Mouse (Mus musculus) natural killer cell, adult 2 months (primary cell): ENCODE results near the gene Eif1b.
"Not testable (repeated sequence)": the region's sequence is repeated elsewhere in the genome, so short reads cannot be mapped to it uniquely, and the experiment has no call there.

Experiments used
- DNase-seq, 2 experiments: peaks; one replicate each; pipeline ENCODE4 v3.0.0; 2022; ENCODE audit warnings: low spot score in 2 of 2

Eif1b gene

GRCm38 (mm10) chr9:120521161-120521560, 29.1 kb downstream of the Eif1b start:
- DNase-seq, result no peak

GRCm38 (mm10) chr9:120527270-120527669, 35.2 kb downstream of the Eif1b start:
- DNase-seq, result no peak

- DNase-seq, result no peak
These were observed 35.9 kb downstream of the Eif1b start for GRCm38 (mm10) chr9:120527919-120528318.

- DNase-seq, result no peak
These were observed 36.9 kb downstream of the Eif1b start for GRCm38 (mm10) chr9:120528815-120529510.

GRCm38 (mm10) chr9:120530471-120530870, 38.4 kb downstream of the Eif1b start:
- no peak for DNase-seq

- no peak for DNase-seq
These were observed 40.0 kb downstream of the Eif1b start for GRCm38 (mm10) chr9:120532062-120532461.

- DNase-seq, result peak in 1 of 2 experiments; percentile 2
These were observed 40.7 kb downstream of the Eif1b start for GRCm38 (mm10) chr9:120532691-120533090.

- not testable (repeated sequence) for DNase-seq
These were observed 41.5 kb downstream of the Eif1b start for GRCm38 (mm10) chr9:120533446-120533950.

GRCm38 (mm10) chr9:120539662-120540251, 47.7 kb downstream of the Eif1b start, which contains the start of gene Entpd3:
Entpd3 (plus strand) TSS chr9:120539818.
- DNase-seq, result no peak

GRCm38 (mm10) chr9:120541411-120541810, 49.4 kb downstream of the Eif1b start:
- DNase-seq, result no peak

GRCm38 (mm10) chr9:120542241-120542640, 50.2 kb downstream of the Eif1b start:
- no peak for DNase-seq
